Mouse (Mus musculus) liver, adult 2 months (tissue): ENCODE measurements around the gene Tomm40l.

ENCODE experiments used
- CTCF ChIP-seq: fragments of 200-500 bp; IDR thresholded peaks from 2 replicates; pipeline ENCODE4 v1.5.1; 2011; ENCODE audit warnings: low read depth, low read length, control low read depth
- POLR2A ChIP-seq: fragments of 200-500 bp; IDR thresholded peaks from 2 replicates; pipeline ENCODE4 v1.6.1; 2011; ENCODE audit warnings: low read length, control low read depth; ENCODE audit not compliant: insufficient read depth; ENCODE audit errors: extremely low read depth

- TF ChIP-seq CTCF (no peak), POLR2A (no peak)
Observed at GRCm38 (mm10) chr1:171271622-171272021, 49.3 kb upstream of the Tomm40l start.
